Mouse (Mus musculus): ENCODE data around the gene Hinfp. TPM values are rescaled to one million over a fixed set of nuclear protein-coding genes. Genes with fewer than 3 reads are reported as not detected.
"Not testable (repeated sequence)": the region's sequence is repeated elsewhere in the genome, so short reads cannot be mapped to it uniquely, and the experiment has no call there.

Gene Hinfp
- polyA plus RNA-seq, 1 experiment from 2014 or later = 15.8 TPM

GRCm38 (mm10) chr9:44325768-44326370 lies 20.4 kb upstream of the Hinfp start, which contains the start of gene Dpagt1:
Dpagt1 (plus strand) TSS chr9:44326019.
- Histone ChIP-seq H3K9me3 (replicated peaks; ENCODE audit: control insufficient read depth, low read length) (no peaks in the 10 kb centered on the region), H3K4me3 (ENCODE audit: low read length) (peak within 1 kb of the TSS; percentile 68), H3K9ac (ENCODE audit: low read length) (peak within 1 kb of the TSS; percentile 84), H3K27ac (ENCODE audit: low read length) (peak within 1 kb of the TSS; percentile 94), H3K4me2 (ENCODE audit: low read depth, low read length) (peak within 1 kb of the TSS; percentile 75), H3K4me1 (ENCODE audit: control insufficient read depth, insufficient read depth, low read length) (peaks cover 10% of the 10 kb centered on the region), H3K27me3 (ENCODE audit: control insufficient read depth, insufficient read depth, low read length) (no peaks in the 10 kb centered on the region), H3K36me3 (ENCODE audit: control insufficient read depth, insufficient read depth) (peaks cover 18% of the 10 kb centered on the region)
- 5% methylated on average over 12 of the region's 12 CpGs for WGBS
- 0 out of 2 replicates have a peak, but pooled peaks have one; percentile 16 for ATAC-seq (replicated peaks; ENCODE audit: extremely low read depth, insufficient read depth, low FRiP score)

DNA sequence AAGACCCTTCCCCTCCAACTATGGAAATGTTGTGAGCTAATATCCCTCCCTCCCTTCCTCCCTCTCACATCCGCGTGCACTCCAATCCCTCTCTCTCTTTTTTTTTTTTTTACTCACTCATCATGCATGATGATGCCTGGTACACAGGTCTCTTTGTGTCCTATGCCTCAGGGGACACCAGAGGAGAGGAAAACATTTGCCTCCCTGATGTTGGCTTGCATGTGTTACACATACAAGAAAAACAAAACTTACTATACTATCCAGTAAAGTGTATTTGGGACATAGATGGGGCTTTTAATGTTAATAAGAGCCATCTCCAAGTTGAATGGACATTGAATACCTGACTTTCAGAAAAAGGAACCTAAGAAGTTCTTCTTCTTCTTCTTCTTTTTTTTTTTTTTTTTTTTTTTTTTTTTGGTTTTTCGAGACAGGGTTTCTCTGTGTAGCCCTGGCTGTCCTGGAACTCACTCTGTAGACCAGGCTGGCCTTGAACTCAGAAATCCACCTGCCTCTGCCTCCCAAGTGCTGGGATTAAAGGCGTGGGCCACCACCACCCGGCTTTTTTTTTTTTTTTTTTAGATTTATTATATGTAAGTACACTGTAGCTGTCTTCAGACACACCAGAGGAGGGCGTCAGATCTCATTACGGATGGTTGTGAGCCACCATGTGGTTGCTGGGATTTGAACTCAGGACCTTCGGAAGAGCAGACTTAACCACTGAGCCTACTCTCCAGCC lies 19.7 kb upstream of the Hinfp start:
- Histone ChIP-seq H3K4me2 (ENCODE audit: low read depth, low read length) (peak overlapping the region; percentile 75; the same call in 1 of the 2 replicates), H3K27ac (ENCODE audit: low read length) (peak overlapping the region; percentile 94; the same call in 1 of the 2 replicates), H3K36me3 (ENCODE audit: control insufficient read depth, insufficient read depth) (peaks cover 12% of the 10 kb centered on the region), H3K4me1 (ENCODE audit: control insufficient read depth, insufficient read depth, low read length) (peaks cover 14% of the 10 kb centered on the region)
- H3K9ac ChIP-seq (ENCODE audit: low read length); H3K9me3 ChIP-seq (replicated peaks; ENCODE audit: control insufficient read depth, low read length); H3K27me3 ChIP-seq (ENCODE audit: control insufficient read depth, insufficient read depth, low read length); ATAC-seq (replicated peaks; ENCODE audit: extremely low read depth, insufficient read depth, low FRiP score); H3K4me3 ChIP-seq (ENCODE audit: low read length): not testable (repeated sequence)
- WGBS = 61% methylated on average over 5 of the region's 8 CpGs

DNA sequence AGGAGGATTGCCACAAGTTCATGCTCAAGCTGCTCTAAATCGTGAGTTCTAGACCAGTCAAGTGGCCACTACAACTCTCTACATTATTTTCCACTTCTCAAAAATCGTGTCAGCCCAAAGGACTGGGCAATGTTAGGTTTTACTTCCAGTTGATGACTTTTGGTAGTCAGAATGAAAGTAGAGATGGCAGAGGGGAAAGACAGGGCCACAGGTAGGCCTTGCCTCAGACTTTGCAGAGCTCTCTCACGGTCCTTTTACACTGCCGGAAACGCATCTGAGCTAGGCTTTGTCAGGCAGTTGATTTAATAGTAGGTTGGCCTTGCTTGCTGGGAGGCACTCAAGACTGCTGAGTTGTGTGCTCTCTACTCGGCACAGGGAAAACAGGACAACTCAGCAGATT lies 18.7 kb upstream of the Hinfp start:
- H3K9me3 ChIP-seq (replicated peaks; ENCODE audit: control insufficient read depth, low read length) = no peaks in the 10 kb centered on the region
- H3K4me3 ChIP-seq (ENCODE audit: low read length) = no peak overlapping the region
- no peak overlapping the region for H3K27ac ChIP-seq (ENCODE audit: low read length)
- 77% methylated on average over 6 of the region's 6 CpGs for WGBS
- no peak overlapping the region for H3K4me2 ChIP-seq (ENCODE audit: low read depth, low read length)
- no peaks in the 10 kb centered on the region for H3K27me3 ChIP-seq (ENCODE audit: control insufficient read depth, insufficient read depth, low read length)
- H3K9ac ChIP-seq (ENCODE audit: low read length) = no peak overlapping the region
- ATAC-seq (replicated peaks; ENCODE audit: extremely low read depth, insufficient read depth, low FRiP score) = no peak
- H3K36me3 ChIP-seq (ENCODE audit: control insufficient read depth, insufficient read depth) = peaks cover 5% of the 10 kb centered on the region; the same call in 1 of the 2 replicates
- peaks cover 16% of the 10 kb centered on the region for H3K4me1 ChIP-seq (ENCODE audit: control insufficient read depth, insufficient read depth, low read length)

- H3K36me3 ChIP-seq (ENCODE audit: control insufficient read depth, insufficient read depth); H3K27me3 ChIP-seq (ENCODE audit: control insufficient read depth, insufficient read depth, low read length); H3K9me3 ChIP-seq (replicated peaks; ENCODE audit: control insufficient read depth, low read length); H3K27ac ChIP-seq (ENCODE audit: low read length); H3K9ac ChIP-seq (ENCODE audit: low read length); ATAC-seq (replicated peaks; ENCODE audit: extremely low read depth, insufficient read depth, low FRiP score); H3K4me3 ChIP-seq (ENCODE audit: low read length); H3K4me2 ChIP-seq (ENCODE audit: low read depth, low read length): not testable (repeated sequence)
- WGBS = 67% methylated on average over 4 of the region's 4 CpGs
- peaks cover 21% of the 10 kb centered on the region for H3K4me1 ChIP-seq (ENCODE audit: control insufficient read depth, insufficient read depth, low read length)
Measured at GRCm38 (mm10) chr9:44323656-44324055, 18.2 kb upstream of the Hinfp start.

GRCm38 (mm10) chr9:44320799-44321133 lies 15.3 kb upstream of the Hinfp start:
- 16% methylated on average over 6 of the region's 6 CpGs for WGBS
- Histone ChIP-seq H3K4me2 (ENCODE audit: low read depth, low read length) (peak overlapping the region; percentile 88), H3K27me3 (ENCODE audit: control insufficient read depth, insufficient read depth, low read length) (no peaks in the 10 kb centered on the region), H3K4me1 (ENCODE audit: control insufficient read depth, insufficient read depth, low read length) (peaks cover 23% of the 10 kb centered on the region), H3K9ac (ENCODE audit: low read length) (peak overlapping the region; percentile 77), H3K9me3 (replicated peaks; ENCODE audit: control insufficient read depth, low read length) (no peaks in the 10 kb centered on the region), H3K4me3 (ENCODE audit: low read length) (peak overlapping the region; percentile 62), H3K36me3 (ENCODE audit: control insufficient read depth, insufficient read depth) (peaks cover 5% of the 10 kb centered on the region), H3K27ac (ENCODE audit: low read length) (peak overlapping the region; percentile 87)
- ATAC-seq (replicated peaks; ENCODE audit: extremely low read depth, insufficient read depth, low FRiP score) = no peak

- peak; percentile 99 for ATAC-seq (replicated peaks; ENCODE audit: extremely low read depth, insufficient read depth, low FRiP score)
Measured at GRCm38 (mm10) chr9:44319887-44320798, 14.7 kb upstream of the Hinfp start, which contains the start of gene C2cd2l. C2cd2l (minus strand) TSS chr9:44320285.

DNA sequence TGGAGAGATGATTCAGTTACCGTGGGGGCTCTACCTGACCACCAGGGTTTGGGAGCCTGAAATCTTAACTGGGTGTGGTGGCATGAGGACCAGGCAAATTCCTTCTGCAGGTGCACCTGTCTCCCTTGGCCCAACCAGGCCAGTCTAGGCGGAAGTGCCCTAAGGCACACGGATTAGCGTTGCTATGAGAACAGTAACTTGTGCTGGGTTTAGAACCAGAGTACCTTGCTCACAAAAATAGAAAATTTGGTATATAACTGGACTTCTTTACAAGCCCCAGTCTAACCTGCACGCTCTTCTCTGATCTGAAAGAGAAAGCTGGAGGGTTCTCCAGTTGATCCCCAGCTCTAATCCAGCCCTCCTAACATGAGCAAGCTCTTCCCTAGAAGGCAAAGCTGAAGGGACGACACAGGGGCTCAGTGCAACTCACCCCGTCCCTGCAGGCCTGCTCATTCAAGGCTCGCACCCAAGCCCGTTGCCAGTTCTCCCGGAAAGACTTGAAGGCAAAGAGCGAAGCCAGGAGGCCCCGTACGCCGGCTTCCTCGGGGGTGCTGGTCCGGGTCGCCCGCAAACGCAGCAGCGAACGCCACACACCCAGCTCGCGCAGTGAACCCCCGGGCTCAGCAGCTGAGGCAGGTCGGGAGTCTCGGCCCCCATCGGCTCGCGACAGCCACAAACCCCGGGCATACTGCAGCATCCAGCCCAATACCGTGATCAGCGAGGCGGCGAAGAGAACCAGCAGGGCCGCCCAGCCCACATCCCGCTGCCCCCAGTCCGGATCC lies 13.8 kb upstream of the Hinfp start:
- Histone ChIP-seq H3K27ac (ENCODE audit: low read length) (peak overlapping the region; percentile 2), H3K4me2 (ENCODE audit: low read depth, low read length) (peak overlapping the region; percentile 77), H3K9me3 (replicated peaks; ENCODE audit: control insufficient read depth, low read length) (no peaks in the 10 kb centered on the region), H3K27me3 (ENCODE audit: control insufficient read depth, insufficient read depth, low read length) (no peaks in the 10 kb centered on the region), H3K4me3 (ENCODE audit: low read length) (peak overlapping the region; percentile 62), H3K36me3 (ENCODE audit: control insufficient read depth, insufficient read depth) (peaks cover 13% of the 10 kb centered on the region), H3K9ac (ENCODE audit: low read length) (peak overlapping the region; percentile 74), H3K4me1 (ENCODE audit: control insufficient read depth, insufficient read depth, low read length) (peaks cover 23% of the 10 kb centered on the region)
- 4% methylated on average over 37 of the region's 37 CpGs for WGBS
- peak; percentile 11; the same call in 1 of the 2 replicates for ATAC-seq (replicated peaks; ENCODE audit: extremely low read depth, insufficient read depth, low FRiP score)

More at GRCm38 (mm10) chr9:44319887-44320798, 14.7 kb upstream of the Hinfp start, which contains the start of gene C2cd2l:
- H3K4me2 ChIP-seq (ENCODE audit: low read depth, low read length) = peak within 1 kb of the TSS; percentile 88
- under 1% methylated on average over 63 of the region's 67 CpGs for WGBS
- H3K36me3 ChIP-seq (ENCODE audit: control insufficient read depth, insufficient read depth) = peaks cover 6% of the 10 kb centered on the region
- no peaks in the 10 kb centered on the region for H3K9me3 ChIP-seq (replicated peaks; ENCODE audit: control insufficient read depth, low read length)
- peaks cover 23% of the 10 kb centered on the region for H3K4me1 ChIP-seq (ENCODE audit: control insufficient read depth, insufficient read depth, low read length)
- H3K4me3 ChIP-seq (ENCODE audit: low read length) = peak within 1 kb of the TSS; percentile 62
- peak within 1 kb of the TSS; percentile 77 for H3K9ac ChIP-seq (ENCODE audit: low read length)
- peak within 1 kb of the TSS; percentile 87 for H3K27ac ChIP-seq (ENCODE audit: low read length)
- H3K27me3 ChIP-seq (ENCODE audit: control insufficient read depth, insufficient read depth, low read length) = no peaks in the 10 kb centered on the region

- Histone ChIP-seq H3K9me3 (replicated peaks; ENCODE audit: control insufficient read depth, low read length) (no peaks in the 10 kb centered on the region), H3K4me3 (ENCODE audit: low read length) (peak overlapping the region; percentile 62), H3K27ac (ENCODE audit: low read length) (no peak overlapping the region), H3K36me3 (ENCODE audit: control insufficient read depth, insufficient read depth) (peaks cover 14% of the 10 kb centered on the region), H3K27me3 (ENCODE audit: control insufficient read depth, insufficient read depth, low read length) (no peaks in the 10 kb centered on the region), H3K4me1 (ENCODE audit: control insufficient read depth, insufficient read depth, low read length) (peaks cover 23% of the 10 kb centered on the region), H3K4me2 (ENCODE audit: low read depth, low read length) (peak overlapping the region; percentile 77), H3K9ac (ENCODE audit: low read length) (peak overlapping the region; percentile 74)
- ATAC-seq (replicated peaks; ENCODE audit: extremely low read depth, insufficient read depth, low FRiP score) = no peak
- WGBS = 32% methylated on average over 3 of the region's 3 CpGs
Measured at GRCm38 (mm10) chr9:44318826-44319095, 13.3 kb upstream of the Hinfp start.
